Mouse (Mus musculus) olfactory bulb, adult 2 months (tissue): Measurements from ENCODE around the gene Slc45a3.

Experiments used
- CTCF ChIP-seq: fragments of 200-500 bp; IDR thresholded peaks from 2 replicates; pipeline ENCODE4 v1.5.1; 2012; ENCODE audit warnings: low read depth, mild to moderate bottlenecking, low read length, moderate library complexity; ENCODE audit not compliant: insufficient read depth
- POLR2A ChIP-seq: fragments of 200-500 bp; IDR thresholded peaks from 2 replicates; pipeline ENCODE4 v1.6.1; 2012; ENCODE audit warnings: mild to moderate bottlenecking, low read depth, low read length, moderate library complexity; ENCODE audit not compliant: insufficient read depth

GRCm38 (mm10) chr1:131983806-131984205 is 21.0 kb downstream of the Slc45a3 start:
- TF ChIP-seq CTCF (no peak), POLR2A (no peak)
